Mouse (Mus musculus): Measurements from ENCODE around the gene Dennd1b.

DNA sequence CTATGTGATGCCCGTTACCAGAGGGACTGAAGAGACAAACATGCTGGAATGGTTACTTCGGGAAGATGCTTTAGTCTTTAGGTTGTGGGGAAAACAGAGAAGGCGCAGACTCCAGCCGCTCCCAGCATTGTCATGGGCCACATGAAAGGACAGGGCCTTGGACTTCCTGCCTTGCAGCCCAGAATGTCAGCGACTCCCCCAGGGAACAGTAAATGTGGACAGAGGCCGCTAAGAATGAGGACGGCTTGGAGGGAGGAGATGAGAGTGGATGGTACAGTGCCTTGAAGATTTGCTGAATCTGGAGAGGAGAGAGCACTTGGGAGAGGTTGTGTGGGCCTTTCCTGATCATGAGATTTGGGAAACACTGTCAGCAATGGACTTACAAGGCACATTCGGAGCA, 252.1 kb downstream of the Dennd1b start:
- TF ChIP-seq CTCF (IDR thresholded peaks at IDR 0.05; ENCODE audit: borderline replicate concordance, insufficient read depth, low read depth, low read length), result no peak
- no peak for TF ChIP-seq POLR2A (IDR thresholded peaks at IDR 0.05; ENCODE audit: borderline replicate concordance, insufficient read depth, low read length)
